Mouse (Mus musculus): ENCODE data around the gene Zfp57. TPM values are rescaled to one million over a fixed set of nuclear protein-coding genes. Genes with fewer than 3 reads are reported as not detected.

Gene Zfp57
- polyA plus RNA-seq, 1 experiment from 2014 or later = 101 TPM

DNA sequence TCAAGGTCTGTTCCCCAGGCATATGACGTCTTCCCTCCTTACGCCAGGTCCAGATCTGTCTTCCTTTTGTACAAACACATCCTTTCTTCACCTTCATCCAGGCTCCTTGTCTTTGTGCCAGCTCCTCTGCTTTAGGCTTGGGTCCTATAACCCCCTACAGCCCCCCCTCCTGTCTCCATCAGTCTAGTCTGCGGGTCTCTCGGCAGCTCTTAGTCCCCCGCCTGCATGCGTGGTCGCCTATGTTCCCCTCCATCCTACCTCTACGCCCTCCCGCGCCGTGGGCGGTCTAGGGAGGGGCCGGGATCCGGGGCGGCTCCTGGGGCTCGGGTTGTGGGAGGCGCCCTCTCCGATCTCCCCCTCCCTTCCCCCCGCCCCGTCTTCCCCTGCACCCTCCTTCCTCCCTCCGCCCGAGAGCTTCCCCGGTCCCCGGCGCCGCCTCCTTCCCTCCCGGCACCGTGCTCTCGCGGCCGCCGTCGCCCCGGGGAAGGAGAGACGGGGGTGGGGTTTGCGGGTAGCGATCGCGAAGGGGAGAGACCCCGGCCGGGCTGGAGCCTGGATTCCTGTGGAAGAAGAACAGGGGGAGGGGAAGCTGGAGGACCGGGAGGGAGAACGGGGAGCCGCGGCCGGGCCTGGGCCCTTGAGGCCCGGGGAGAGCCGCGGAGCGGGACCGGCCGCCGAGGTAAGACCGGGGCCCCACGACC, 44.8 kb downstream of the Zfp57 start, which contains the start of gene Gabbr1:
Gene Gabbr1 (plus strand): TSS at position 356 of the 701 bp plus-strand sequence.
- peak within 1 kb of the TSS; percentile 76 for H3K4me3 ChIP-seq (ENCODE audit: low read depth, low read length)
- peak; percentile 85 for DNase-seq (ENCODE audit: low spot score)
- peak within 1 kb of the TSS; percentile 94 for H3K9ac ChIP-seq (ENCODE audit: low read length)
- peak within 1 kb of the TSS; percentile 76 for H3K27ac ChIP-seq (replicated peaks; ENCODE audit: low read depth, low read length)
- under 1% methylated on average over 48 of the region's 55 CpGs for WGBS
- H3K36me3 ChIP-seq (ENCODE audit: control insufficient read depth, insufficient read depth, low read length) = no peaks in the 10 kb centered on the region
- peaks cover 4% of the 10 kb centered on the region; the same call in 1 of the 2 replicates for H3K27me3 ChIP-seq (ENCODE audit: control insufficient read depth, insufficient read depth, low read length)
- H3K9me3 ChIP-seq (ENCODE audit: control insufficient read depth, low read length) = no peaks in the 10 kb centered on the region
- H3K4me2 ChIP-seq (ENCODE audit: low read depth, severe bottlenecking) = peak within 1 kb of the TSS; percentile 89
- peak; percentile 80 for ATAC-seq (ENCODE audit: insufficient number of reproducible peaks, low FRiP score, low TSS enrichment, low read depth)
- H3K4me1 ChIP-seq (ENCODE audit: control insufficient read depth, insufficient read depth, low read length) = peaks cover 13% of the 10 kb centered on the region

DNA sequence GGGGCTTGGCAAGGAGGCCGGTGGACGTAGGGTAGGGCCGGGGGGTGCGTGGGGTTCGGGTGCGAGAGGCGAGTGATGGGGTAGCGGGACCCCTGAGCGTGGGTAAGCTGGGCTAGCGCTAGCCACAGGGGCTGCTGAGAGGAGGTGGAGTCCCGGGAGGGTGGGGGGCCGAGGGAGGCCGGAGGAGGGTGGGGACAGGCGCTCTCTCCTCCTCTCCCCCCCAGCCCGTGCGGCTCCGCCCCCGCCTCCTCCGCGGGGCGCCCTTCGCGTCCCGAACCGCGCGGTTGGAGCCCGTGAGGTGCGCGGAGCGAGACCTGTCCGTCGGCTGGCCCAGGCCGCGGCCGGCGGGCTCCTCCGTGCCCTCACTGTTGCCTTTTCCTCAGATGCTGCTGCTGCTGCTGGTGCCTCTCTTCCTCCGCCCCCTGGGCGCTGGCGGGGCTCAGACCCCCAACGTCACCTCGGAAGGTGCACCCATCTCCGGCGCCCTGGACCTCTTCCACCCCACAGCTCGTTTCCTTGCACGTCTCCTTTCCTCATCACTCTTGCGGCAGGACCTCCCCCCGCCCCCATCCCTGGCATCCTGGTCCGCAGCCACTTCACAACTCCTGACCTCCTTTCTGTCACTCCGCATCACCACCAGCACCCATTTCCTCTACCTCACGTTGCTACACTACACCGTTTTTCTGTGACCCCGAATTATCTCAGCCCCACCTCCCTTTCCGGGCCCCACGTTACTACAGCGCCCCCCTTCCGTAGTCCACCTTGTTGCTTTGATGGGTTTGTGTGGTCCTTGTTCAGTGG, 45.5 kb downstream of the Zfp57 start:
- Histone ChIP-seq H3K4me1 (ENCODE audit: control insufficient read depth, insufficient read depth, low read length) (peaks cover 13% of the 10 kb centered on the region), H3K27me3 (ENCODE audit: control insufficient read depth, insufficient read depth, low read length) (peaks cover 4% of the 10 kb centered on the region; the same call in 1 of the 2 replicates), H3K4me2 (ENCODE audit: low read depth, severe bottlenecking) (peak overlapping the region; percentile 89), H3K9me3 (ENCODE audit: control insufficient read depth, low read length) (no peaks in the 10 kb centered on the region), H3K27ac (replicated peaks; ENCODE audit: low read depth, low read length) (peak overlapping the region; percentile 76), H3K4me3 (ENCODE audit: low read depth, low read length) (peak overlapping the region; percentile 76), H3K36me3 (ENCODE audit: control insufficient read depth, insufficient read depth, low read length) (no peaks in the 10 kb centered on the region), H3K9ac (ENCODE audit: low read length) (peak overlapping the region; percentile 94)
- DNase-seq (ENCODE audit: low spot score) (peak; percentile 70), ATAC-seq (ENCODE audit: insufficient number of reproducible peaks, low FRiP score, low TSS enrichment, low read depth) (peak; percentile 67)
- under 1% methylated on average over 32 of the region's 58 CpGs for WGBS

DNA sequence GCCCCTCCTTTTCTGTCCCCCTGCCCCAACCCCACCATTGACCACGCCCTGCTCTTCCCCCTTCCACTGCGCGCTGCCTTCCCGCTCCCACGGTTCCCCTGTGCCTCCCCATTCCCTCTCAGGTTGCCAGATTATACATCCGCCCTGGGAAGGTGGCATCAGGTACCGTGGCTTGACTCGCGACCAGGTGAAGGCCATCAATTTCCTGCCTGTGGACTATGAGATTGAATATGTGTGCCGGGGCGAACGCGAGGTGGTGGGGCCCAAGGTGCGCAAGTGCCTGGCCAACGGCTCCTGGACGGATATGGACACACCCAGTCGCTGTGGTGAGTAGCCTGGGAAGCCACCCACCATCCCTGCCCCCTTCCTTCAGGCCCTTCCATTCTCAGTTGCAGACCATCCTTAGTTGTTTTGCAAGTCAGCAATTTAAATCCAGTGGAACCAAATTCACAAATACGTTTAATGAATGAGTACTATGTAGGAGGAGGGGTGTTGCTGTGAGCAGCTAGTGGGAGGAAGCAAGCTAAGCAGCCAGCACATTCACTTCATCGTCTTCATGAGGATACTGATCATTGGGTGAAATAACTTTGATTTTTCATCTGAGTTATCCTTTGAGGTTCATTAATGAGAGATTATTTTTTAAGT, 46.5 kb downstream of the Zfp57 start:
- Histone ChIP-seq H3K27me3 (ENCODE audit: control insufficient read depth, insufficient read depth, low read length) (peaks cover 4% of the 10 kb centered on the region; the same call in 1 of the 2 replicates), H3K4me3 (ENCODE audit: low read depth, low read length) (peak overlapping the region; percentile 76), H3K27ac (replicated peaks; ENCODE audit: low read depth, low read length) (no peak overlapping the region), H3K9me3 (ENCODE audit: control insufficient read depth, low read length) (no peaks in the 10 kb centered on the region), H3K36me3 (ENCODE audit: control insufficient read depth, insufficient read depth, low read length) (no peaks in the 10 kb centered on the region), H3K4me1 (ENCODE audit: control insufficient read depth, insufficient read depth, low read length) (peaks cover 13% of the 10 kb centered on the region), H3K4me2 (ENCODE audit: low read depth, severe bottlenecking) (peak overlapping the region; percentile 89), H3K9ac (ENCODE audit: low read length) (peak overlapping the region; percentile 12; the same call in 1 of the 2 replicates)
- DNase-seq (ENCODE audit: low spot score) (peak; percentile 26), ATAC-seq (ENCODE audit: insufficient number of reproducible peaks, low FRiP score, low TSS enrichment, low read depth) (no peak)
- WGBS = 21% methylated on average over 19 of the region's 19 CpGs

DNA sequence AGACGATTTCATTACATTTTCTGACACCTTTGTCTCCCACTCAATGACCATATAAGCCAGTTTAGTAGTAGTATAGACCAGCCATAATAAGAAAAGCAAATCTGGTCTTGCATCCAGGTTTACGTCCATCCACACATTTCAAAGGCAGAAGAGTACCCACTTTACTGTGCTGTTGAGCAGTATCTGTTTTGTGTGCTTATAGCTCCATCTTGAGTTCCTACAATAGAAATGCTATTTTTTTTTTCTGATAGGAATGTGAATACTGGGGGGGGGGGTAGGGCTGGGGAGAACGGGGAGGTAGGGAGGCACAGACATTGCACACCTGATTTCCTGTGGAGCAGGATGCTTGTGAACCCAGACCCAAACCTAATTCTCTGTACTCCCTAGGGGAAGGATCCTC, 47.0 kb downstream of the Zfp57 start:
- H3K4me2 ChIP-seq (ENCODE audit: low read depth, severe bottlenecking) = no peak overlapping the region
- WGBS = 41% methylated on average over 3 of the region's 3 CpGs
- H3K27ac ChIP-seq (replicated peaks; ENCODE audit: low read depth, low read length) = no peak overlapping the region
- DNase-seq (ENCODE audit: low spot score) (no peak), ATAC-seq (ENCODE audit: insufficient number of reproducible peaks, low FRiP score, low TSS enrichment, low read depth) (no peak)
- H3K36me3 ChIP-seq (ENCODE audit: control insufficient read depth, insufficient read depth, low read length) = no peaks in the 10 kb centered on the region
- H3K4me1 ChIP-seq (ENCODE audit: control insufficient read depth, insufficient read depth, low read length) = peaks cover 13% of the 10 kb centered on the region
- peaks cover 4% of the 10 kb centered on the region; the same call in 1 of the 2 replicates for H3K27me3 ChIP-seq (ENCODE audit: control insufficient read depth, insufficient read depth, low read length)
- no peak overlapping the region for H3K9ac ChIP-seq (ENCODE audit: low read length)
- H3K9me3 ChIP-seq (ENCODE audit: control insufficient read depth, low read length) = no peaks in the 10 kb centered on the region
- H3K4me3 ChIP-seq (ENCODE audit: low read depth, low read length) = no peak overlapping the region

DNA sequence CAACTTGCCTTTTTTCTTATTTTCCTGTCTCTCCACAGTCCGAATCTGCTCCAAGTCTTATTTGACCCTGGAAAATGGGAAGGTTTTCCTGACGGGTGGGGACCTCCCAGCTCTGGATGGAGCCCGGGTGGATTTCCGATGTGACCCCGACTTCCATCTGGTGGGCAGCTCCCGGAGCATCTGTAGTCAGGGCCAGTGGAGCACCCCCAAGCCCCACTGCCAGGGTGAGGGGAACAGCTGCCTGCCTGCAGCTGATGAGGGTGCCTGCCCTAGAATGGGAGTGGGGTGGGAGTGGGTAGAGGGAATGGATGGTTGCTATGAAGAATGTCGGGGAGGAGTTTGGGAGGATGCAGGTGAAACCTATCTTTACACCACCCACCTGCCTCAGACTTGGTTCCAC, 47.4 kb downstream of the Zfp57 start:
- H3K4me1 ChIP-seq (ENCODE audit: control insufficient read depth, insufficient read depth, low read length) = peaks cover 13% of the 10 kb centered on the region
- ATAC-seq (ENCODE audit: insufficient number of reproducible peaks, low FRiP score, low TSS enrichment, low read depth) (no peak), DNase-seq (ENCODE audit: low spot score) (no peak)
- H3K27me3 ChIP-seq (ENCODE audit: control insufficient read depth, insufficient read depth, low read length) = peaks cover 4% of the 10 kb centered on the region; the same call in 1 of the 2 replicates
- H3K4me3 ChIP-seq (ENCODE audit: low read depth, low read length) = no peak overlapping the region
- no peaks in the 10 kb centered on the region for H3K36me3 ChIP-seq (ENCODE audit: control insufficient read depth, insufficient read depth, low read length)
- no peak overlapping the region for H3K27ac ChIP-seq (replicated peaks; ENCODE audit: low read depth, low read length)
- H3K9me3 ChIP-seq (ENCODE audit: control insufficient read depth, low read length) = no peaks in the 10 kb centered on the region
- H3K9ac ChIP-seq (ENCODE audit: low read length) = no peak overlapping the region
- H3K4me2 ChIP-seq (ENCODE audit: low read depth, severe bottlenecking) = no peak overlapping the region
- WGBS = 65% methylated on average over 7 of the region's 7 CpGs

DNA sequence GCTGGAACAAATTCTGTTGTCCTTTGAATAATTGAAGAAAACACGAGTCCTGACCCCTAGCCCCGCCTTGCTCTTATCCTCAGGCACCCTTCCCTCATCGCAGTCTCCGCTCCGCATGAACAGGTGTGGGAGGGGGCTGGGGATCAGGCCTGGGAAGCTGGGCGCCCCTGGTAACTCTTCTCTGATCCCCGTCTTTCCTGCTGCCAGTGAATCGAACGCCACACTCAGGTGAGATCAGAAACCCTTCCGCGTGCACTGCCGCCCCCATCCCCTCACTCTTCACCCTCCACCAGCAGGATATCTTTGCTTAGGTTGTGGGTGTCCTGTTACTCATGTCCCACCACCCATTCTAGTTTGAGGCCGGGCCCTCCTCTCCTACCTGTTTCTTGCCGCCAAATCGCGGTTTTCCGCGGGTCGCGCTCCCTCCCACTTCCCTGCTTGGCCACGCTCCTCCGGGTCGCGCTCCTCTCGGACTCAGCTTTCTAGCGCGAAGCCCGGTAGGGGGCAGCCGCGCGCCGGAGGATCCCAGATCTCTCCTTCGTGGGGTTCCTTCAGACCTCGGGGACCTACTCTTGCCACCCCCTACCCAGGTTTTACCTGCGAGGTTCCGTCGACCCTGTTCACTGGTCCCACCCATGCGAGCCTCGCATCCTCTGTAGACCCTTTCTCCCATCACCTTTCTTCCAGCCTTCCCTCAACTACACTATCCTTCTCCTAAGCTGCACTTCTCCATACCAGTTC, 48.8 kb downstream of the Zfp57 start:
- Histone ChIP-seq H3K36me3 (ENCODE audit: control insufficient read depth, insufficient read depth, low read length) (no peaks in the 10 kb centered on the region; the same call in 1 of the 2 replicates), H3K9ac (ENCODE audit: low read length) (peak overlapping the region; percentile 22; the same call in 1 of the 2 replicates), H3K4me2 (ENCODE audit: low read depth, severe bottlenecking) (peak overlapping the region; percentile 94), H3K27me3 (ENCODE audit: control insufficient read depth, insufficient read depth, low read length) (peaks cover 4% of the 10 kb centered on the region; the same call in 1 of the 2 replicates), H3K4me3 (ENCODE audit: low read depth, low read length) (peak overlapping the region; percentile 64), H3K4me1 (ENCODE audit: control insufficient read depth, insufficient read depth, low read length) (peaks cover 13% of the 10 kb centered on the region), H3K27ac (replicated peaks; ENCODE audit: low read depth, low read length) (no peak overlapping the region), H3K9me3 (ENCODE audit: control insufficient read depth, low read length) (no peaks in the 10 kb centered on the region)
- ATAC-seq (ENCODE audit: insufficient number of reproducible peaks, low FRiP score, low TSS enrichment, low read depth) (0 out of 2 replicates have a peak, but pooled peaks have one; percentile 20), DNase-seq (ENCODE audit: low spot score) (peak; percentile 82)
- 3% methylated on average over 39 of the region's 39 CpGs for WGBS

DNA sequence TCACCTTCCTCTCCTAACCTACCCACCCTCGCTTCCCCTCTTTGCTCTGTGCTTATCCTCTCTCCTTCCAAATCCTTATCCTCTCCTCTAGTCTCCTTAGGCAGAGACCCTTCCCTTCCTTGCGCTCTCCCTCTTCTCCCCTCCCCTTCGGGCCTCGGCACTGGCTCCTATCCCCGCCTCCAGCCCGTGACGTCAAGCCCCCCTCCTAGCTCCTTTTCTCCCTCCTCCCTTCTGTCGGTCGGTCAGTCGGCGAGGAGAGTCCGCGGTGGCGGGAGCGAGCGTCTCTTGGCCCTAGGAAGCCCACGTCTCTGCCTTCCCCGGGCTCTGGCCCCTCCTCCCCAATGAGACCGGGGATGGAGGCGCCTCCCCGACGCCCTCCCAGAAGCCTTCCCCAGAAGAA, 49.4 kb downstream of the Zfp57 start:
- Histone ChIP-seq H3K4me2 (ENCODE audit: low read depth, severe bottlenecking) (peak overlapping the region; percentile 94), H3K27me3 (ENCODE audit: control insufficient read depth, insufficient read depth, low read length) (peaks cover 4% of the 10 kb centered on the region; the same call in 1 of the 2 replicates), H3K27ac (replicated peaks; ENCODE audit: low read depth, low read length) (no peak overlapping the region), H3K4me1 (ENCODE audit: control insufficient read depth, insufficient read depth, low read length) (peaks cover 13% of the 10 kb centered on the region), H3K9me3 (ENCODE audit: control insufficient read depth, low read length) (no peaks in the 10 kb centered on the region), H3K36me3 (ENCODE audit: control insufficient read depth, insufficient read depth, low read length) (no peaks in the 10 kb centered on the region; the same call in none of the 2 replicates), H3K9ac (ENCODE audit: low read length) (peak overlapping the region; percentile 63), H3K4me3 (ENCODE audit: low read depth, low read length) (peak overlapping the region; percentile 64)
- ATAC-seq (ENCODE audit: insufficient number of reproducible peaks, low FRiP score, low TSS enrichment, low read depth) (peak; percentile 41), DNase-seq (ENCODE audit: low spot score) (peak; percentile 89)
- 0% methylated on average over 22 of the region's 22 CpGs for WGBS
